Mouse (Mus musculus) left cerebral cortex, adult 9 months (tissue): ENCODE measurements at regions not wholly inside any gene's neighbourhood (a gene's known extent, or its start where the extent isn't known, plus 50 kb on each side); places are given as distances from the start of the nearest gene placed in this dataset.
A peak's percentile ranks its signal among the peaks of the same experiment; 100 is the strongest.
"Not testable (repeated sequence)": the region's sequence is repeated elsewhere in the genome, so short reads cannot be mapped to it uniquely, and the experiment has no call there.

Experiments
- DNase-seq, 2 experiments: peaks; one replicate each; pipeline ENCODE4 v3.0.0; 2022; ENCODE audit warnings: low spot score in 2 of 2

- no peak for DNase-seq
These were observed 89.0 kb downstream of the Akr1d1 start for GRCm38 (mm10) chr6:37618990-37619389.

DNA sequence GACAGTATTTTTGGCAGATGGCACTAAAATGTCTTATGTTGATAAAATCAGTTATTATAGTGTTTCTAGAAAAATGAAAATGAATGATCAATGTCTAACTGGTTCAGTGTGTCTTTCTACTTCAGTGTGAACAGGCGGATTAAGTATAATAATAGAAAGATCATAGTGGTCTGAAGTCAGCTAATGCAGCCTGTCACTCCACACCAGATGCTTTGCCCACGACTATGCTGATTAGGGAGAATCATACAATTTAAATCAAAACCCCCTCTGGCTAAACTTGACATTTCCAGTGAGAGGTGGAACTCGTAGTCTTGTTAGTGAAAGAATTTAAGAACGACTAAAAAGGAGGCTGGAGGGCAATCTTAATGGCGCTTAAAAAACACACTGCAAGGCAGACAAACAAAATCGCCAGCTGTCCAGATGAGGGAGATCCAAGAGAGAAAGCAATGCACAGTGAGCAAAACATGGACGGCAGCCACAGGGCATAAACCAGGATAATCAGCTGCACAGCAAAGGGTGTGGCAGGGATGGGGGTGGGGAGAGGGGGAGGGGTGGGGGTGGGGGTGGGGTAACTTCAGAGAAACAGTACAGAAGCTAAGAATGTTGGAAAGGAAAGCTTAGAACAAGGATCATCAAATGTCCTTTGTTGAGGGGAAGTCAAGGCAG is 91.5 kb downstream of the Akr1d1 start:
- no peak for DNase-seq

DNA sequence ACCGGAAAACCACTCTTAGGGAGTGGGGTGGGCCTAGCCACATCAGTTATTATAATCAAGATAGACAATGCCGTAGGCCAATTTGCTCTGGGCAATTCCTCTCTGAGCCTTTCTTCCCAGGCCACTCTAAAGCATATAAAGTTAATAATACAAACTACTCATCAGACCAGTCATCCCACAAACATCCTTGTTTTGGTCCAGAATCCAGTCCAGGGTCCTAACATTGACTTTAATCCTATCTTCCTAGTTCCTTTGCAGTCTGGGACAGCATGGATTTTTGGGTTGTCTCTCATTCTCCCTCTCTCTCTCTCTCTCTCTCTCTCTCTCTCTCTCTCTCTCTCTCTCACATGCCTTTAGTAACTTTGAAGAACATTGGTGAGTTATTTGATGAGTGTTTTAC is 92.3 kb downstream of the Akr1d1 start:
- no peak for DNase-seq

DNA sequence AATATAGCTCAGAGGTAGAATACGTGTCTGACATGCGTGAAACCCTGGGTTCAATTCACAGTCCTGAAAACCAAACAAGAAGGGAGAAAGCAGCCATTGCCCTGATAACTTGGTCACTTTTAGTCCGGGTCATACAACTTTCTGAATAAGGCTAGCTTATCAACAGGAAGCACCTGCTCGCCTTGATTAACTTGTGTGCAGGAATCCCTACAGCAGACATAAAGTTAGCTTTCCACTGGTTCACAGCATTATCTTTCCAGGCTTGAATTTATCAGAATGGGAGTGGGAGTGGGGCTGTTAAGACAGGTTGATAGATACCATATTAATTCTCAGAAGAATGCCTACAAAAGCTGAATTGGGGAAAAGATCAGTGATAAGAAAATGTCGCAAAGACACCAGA is 97.2 kb downstream of the Akr1d1 start:
- DNase-seq = no peak

DNA sequence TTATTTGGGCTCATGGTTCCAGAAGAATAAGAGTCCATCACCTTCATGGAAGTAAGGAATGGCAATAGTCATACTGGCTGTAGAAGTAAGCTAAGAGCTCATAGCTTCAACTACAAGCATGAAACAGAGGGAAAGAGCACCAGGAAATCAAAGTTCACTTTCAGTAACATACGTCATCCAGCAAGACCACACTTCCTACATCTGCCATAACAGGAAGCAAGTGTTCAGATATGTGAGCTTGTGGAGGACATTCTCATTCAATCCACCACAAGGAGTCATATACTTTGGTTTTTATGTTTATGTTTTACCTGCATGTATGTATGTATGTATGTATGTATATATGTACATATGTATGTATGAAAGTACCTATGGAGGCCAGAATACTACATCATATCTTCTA is 104.0 kb downstream of the Akr1d1 start:
- no peak for DNase-seq

DNA sequence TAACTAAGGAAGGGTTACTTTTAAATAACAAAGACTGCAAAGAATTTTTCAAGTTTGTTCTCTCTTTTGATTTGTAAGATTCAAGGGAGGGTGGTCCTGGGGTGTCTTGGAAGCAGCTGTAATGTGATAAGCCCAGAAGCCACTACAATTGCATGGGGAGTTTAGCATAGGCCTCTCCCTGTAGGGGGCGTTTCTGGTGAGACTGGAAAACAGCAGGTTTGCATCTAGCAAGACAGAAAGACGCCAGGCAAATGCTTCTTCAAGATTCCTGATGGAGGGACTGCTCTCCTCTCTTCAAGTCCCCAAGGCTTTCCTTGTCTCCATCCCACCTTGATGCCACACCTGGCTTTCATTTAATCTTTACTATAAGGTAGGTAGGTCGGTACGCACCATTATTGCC is 112.1 kb downstream of the Akr1d1 start:
- DNase-seq = no peak

DNA sequence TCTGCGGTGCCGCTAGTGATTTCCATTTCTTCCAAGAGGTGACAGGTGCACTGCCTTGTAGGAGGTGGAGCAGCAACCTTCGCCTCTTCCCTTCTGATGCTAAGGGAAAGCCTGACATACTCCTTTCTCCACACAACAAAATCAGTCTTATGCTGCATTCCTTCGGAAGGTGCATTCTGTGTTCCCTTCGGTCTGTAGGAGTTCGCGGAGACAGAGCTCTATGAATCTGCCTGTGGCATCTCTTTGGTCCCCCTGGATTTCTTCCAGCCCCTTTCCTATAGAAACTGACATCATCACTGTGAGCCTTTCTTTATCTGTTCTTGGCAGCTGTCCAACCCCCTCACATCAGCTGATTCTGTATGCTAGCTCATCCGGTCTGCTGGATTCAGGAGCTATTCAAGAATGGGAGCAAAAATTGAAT is 112.7 kb downstream of the Akr1d1 start:
- peak; percentile 13 to 51 for DNase-seq

DNA sequence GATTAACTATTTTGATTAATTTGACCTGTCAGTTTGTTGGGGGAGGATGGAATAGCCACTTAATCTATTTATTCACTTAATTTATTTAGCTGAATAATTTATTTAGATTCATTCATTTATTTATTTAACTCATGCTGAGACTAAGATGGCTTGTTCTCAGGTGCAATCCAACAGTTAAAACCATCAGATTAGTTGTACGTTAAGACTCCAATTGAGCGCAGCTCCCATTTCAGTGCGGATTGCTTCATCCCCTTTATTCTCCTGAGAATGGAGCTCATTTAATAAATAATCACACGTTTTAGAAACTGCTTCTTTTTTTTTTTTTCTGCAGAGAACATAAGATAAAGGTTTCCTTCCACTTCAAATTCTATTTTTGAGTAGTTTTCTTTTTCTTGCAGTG is 113.2 kb downstream of the Akr1d1 start:
- no peak for DNase-seq

DNA sequence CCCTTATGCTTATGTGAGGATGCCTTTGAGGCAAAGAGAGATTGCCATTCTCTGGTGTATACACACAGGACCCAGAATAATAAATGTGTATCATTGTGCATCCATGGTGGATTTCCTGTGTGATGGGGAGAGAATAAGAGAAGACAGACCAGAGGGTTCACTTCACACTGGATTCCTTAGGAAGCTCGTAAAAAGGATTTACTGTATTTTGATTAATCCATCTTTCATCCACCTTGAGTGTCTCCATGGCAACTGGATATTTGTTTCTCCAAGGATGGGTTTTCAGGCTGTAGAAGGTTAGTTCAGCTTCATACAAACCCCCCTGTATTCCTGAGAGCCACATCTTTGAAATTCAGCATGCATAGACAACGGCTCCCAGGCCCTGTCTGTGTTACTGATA is 113.7 kb downstream of the Akr1d1 start:
- DNase-seq = no peak

- no peak for DNase-seq
These were observed 115.6 kb downstream of the Akr1d1 start for GRCm38 (mm10) chr6:37645551-37645950.

GRCm38 (mm10) chr6:37657300-37657699 is 127.3 kb downstream of the Akr1d1 start:
- DNase-seq = not testable (repeated sequence)

DNA sequence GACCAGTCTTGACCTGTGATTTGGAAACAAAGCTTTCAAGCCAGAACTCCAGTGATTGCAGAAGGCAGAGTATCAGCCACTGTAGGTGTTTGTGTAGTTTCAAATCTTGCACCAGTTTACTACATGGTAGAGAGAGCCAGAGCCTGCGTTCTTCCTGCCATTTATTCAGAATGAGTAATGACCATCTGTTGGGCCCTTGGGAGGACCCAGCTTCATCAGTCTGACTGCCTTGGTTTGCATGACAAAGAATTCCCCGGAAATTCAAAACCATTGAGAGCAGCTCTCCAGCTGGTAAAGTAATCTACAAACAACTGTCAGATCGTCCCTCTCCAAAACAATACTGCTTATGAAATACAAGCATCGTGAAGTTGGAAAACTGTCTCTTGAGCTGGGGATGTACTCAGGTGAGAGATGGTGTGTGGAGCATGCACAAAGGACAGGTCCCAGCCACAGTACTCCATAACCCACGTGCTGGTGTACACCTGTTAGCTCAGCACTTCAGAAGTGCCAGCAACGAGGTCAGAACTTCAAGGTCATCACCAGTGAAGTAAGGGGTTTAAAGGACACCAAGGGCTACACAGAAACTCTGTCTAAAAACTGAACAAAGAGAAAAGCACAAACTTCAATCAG is 128.2 kb downstream of the Akr1d1 start:
- no peak for DNase-seq

- no peak for DNase-seq
These were observed 132.8 kb downstream of the Akr1d1 start for GRCm38 (mm10) chr6:37662747-37663146.

GRCm38 (mm10) chr6:37665576-37665975 is 135.6 kb downstream of the Akr1d1 start:
- DNase-seq = no peak

- no peak for DNase-seq
These were observed 139.4 kb downstream of the Akr1d1 start for GRCm38 (mm10) chr6:37669407-37669806.

DNA sequence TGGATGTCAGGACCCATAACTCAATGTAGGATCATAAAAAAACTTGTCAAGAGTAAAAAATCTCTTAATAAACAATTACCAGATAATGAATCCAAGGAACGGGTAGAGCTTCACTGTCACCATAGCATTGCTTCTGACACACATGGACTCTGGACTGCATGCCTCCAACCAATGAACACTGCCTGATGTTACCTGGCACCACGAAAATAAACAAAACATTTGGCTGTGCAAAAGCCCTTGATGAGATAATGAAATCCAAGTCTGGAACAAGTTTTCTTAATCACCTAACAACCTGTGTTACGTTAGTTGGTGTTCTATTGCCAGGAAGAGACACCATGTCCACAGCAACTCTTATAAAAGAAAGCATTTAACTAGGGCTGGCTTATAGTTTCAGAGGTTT is 140.7 kb downstream of the Akr1d1 start:
- DNase-seq = no peak

DNA sequence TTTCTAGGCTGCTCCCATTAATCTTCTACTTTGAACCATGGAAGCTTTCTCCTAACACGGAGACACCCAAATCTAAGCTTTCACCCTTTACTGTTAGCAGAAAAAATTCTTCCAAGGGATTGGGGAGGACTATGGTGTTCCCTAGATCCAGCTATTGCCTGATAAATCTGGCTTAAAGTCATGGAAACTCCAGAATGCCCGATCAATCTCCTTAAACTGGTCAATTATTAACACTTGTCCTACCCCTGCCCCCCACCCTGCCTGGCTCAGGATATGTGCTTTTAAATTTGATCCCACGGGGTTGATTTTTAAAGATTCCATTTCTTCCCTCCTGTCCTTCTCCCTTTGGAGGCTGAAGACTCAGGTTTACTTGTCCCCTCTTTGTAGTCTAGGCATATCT is 149.9 kb downstream of the Akr1d1 start:
- no peak for DNase-seq

- DNase-seq = not testable (repeated sequence)
These were observed 151.4 kb downstream of the Akr1d1 start for GRCm38 (mm10) chr6:37681331-37681730.

- DNase-seq = no peak
These were observed 156.1 kb downstream of the Akr1d1 start for GRCm38 (mm10) chr6:37686094-37686493.

- DNase-seq = no peak
These were observed 159.1 kb downstream of the Akr1d1 start for GRCm38 (mm10) chr6:37688866-37689617.

- no peak for DNase-seq
These were observed 159.7 kb downstream of the Akr1d1 start for GRCm38 (mm10) chr6:37689696-37690095.

GRCm38 (mm10) chr6:37691976-37692644 is 162.1 kb downstream of the Akr1d1 start:
- DNase-seq = no peak
